Mouse (Mus musculus): ENCODE measurements around the gene Wdfy4. TPM values are rescaled to one million over a fixed set of nuclear protein-coding genes. Genes with fewer than 3 reads are reported as not detected.

Gene Wdfy4
- polyA plus RNA-seq, 1 experiment, result not detected

- Histone ChIP-seq H3K4me1 (ENCODE audit: control insufficient read depth, insufficient read depth, low read length) (peaks cover 11% of the 10 kb centered on the region), H3K4me3 (ENCODE audit: insufficient read depth, low read depth, low read length) (no peak overlapping the region), H3K27ac (ENCODE audit: insufficient read depth, low read depth, low read length) (no peak overlapping the region)
- TF ChIP-seq CTCF (IDR thresholded peaks at IDR 0.05; ENCODE audit: insufficient read depth, low read depth, low read length), result no peak
- no peak for TF ChIP-seq POLR2A (IDR thresholded peaks at IDR 0.05; ENCODE audit: insufficient read depth, low read depth, low read length)
- 82% methylated on average over 8 of the region's 8 CpGs for WGBS
Measured at GRCm38 (mm10) chr14:32958671-32959070, 226.6 kb downstream of the Wdfy4 start.

- WGBS, result 74% methylated on average over 8 of the region's 8 CpGs
- H3K4me1 ChIP-seq (ENCODE audit: control insufficient read depth, insufficient read depth, low read length), result peaks cover 12% of the 10 kb centered on the region
- H3K27ac ChIP-seq (ENCODE audit: insufficient read depth, low read depth, low read length), result no peak overlapping the region
- no peak overlapping the region for H3K4me3 ChIP-seq (ENCODE audit: insufficient read depth, low read depth, low read length)
- TF ChIP-seq CTCF (IDR thresholded peaks at IDR 0.05; ENCODE audit: insufficient read depth, low read depth, low read length) (no peak), POLR2A (IDR thresholded peaks at IDR 0.05; ENCODE audit: insufficient read depth, low read depth, low read length) (no peak)
Measured at GRCm38 (mm10) chr14:32956486-32956885, 228.8 kb downstream of the Wdfy4 start.

GRCm38 (mm10) chr14:32950312-32951301 lies 234.7 kb downstream of the Wdfy4 start:
- Histone ChIP-seq H3K4me1 (ENCODE audit: control insufficient read depth, insufficient read depth, low read length) (peaks cover 17% of the 10 kb centered on the region), H3K4me3 (ENCODE audit: insufficient read depth, low read depth, low read length) (no peak overlapping the region), H3K27ac (ENCODE audit: insufficient read depth, low read depth, low read length) (no peak overlapping the region)
- WGBS, result 47% methylated on average over 20 of the region's 20 CpGs
- no peak for TF ChIP-seq POLR2A (IDR thresholded peaks at IDR 0.05; ENCODE audit: insufficient read depth, low read depth, low read length)
- TF ChIP-seq CTCF (IDR thresholded peaks at IDR 0.05; ENCODE audit: insufficient read depth, low read depth, low read length), result no peak

- 90% methylated on average over 2 of the region's 2 CpGs for WGBS
- no peak for TF ChIP-seq POLR2A (IDR thresholded peaks at IDR 0.05; ENCODE audit: insufficient read depth, low read depth, low read length)
- no peak for TF ChIP-seq CTCF (IDR thresholded peaks at IDR 0.05; ENCODE audit: insufficient read depth, low read depth, low read length)
- Histone ChIP-seq H3K27ac (ENCODE audit: insufficient read depth, low read depth, low read length) (no peak overlapping the region), H3K4me1 (ENCODE audit: control insufficient read depth, insufficient read depth, low read length) (peaks cover 17% of the 10 kb centered on the region), H3K4me3 (ENCODE audit: insufficient read depth, low read depth, low read length) (no peak overlapping the region)
Measured at GRCm38 (mm10) chr14:32947512-32947911, 237.8 kb downstream of the Wdfy4 start.

GRCm38 (mm10) chr14:32939217-32939616 lies 246.1 kb downstream of the Wdfy4 start:
- WGBS, result 88% methylated on average over 5 of the region's 5 CpGs
- no peak for TF ChIP-seq CTCF (IDR thresholded peaks at IDR 0.05; ENCODE audit: insufficient read depth, low read depth, low read length)
- TF ChIP-seq POLR2A (IDR thresholded peaks at IDR 0.05; ENCODE audit: insufficient read depth, low read depth, low read length), result no peak

GRCm38 (mm10) chr14:32934064-32934463 lies 251.2 kb downstream of the Wdfy4 start:
- no peaks in the 10 kb centered on the region for H3K4me1 ChIP-seq (ENCODE audit: control insufficient read depth, insufficient read depth, low read length)
- no peak overlapping the region for H3K4me3 ChIP-seq (ENCODE audit: insufficient read depth, low read depth, low read length)
- 65% methylated on average over 6 of the region's 6 CpGs for WGBS
- TF ChIP-seq POLR2A (IDR thresholded peaks at IDR 0.05; ENCODE audit: insufficient read depth, low read depth, low read length) (no peak), CTCF (IDR thresholded peaks at IDR 0.05; ENCODE audit: insufficient read depth, low read depth, low read length) (no peak)
- no peak overlapping the region for H3K27ac ChIP-seq (ENCODE audit: insufficient read depth, low read depth, low read length)

More at GRCm38 (mm10) chr14:32939217-32939616, 246.1 kb downstream of the Wdfy4 start:
- Histone ChIP-seq H3K4me1 (ENCODE audit: control insufficient read depth, insufficient read depth, low read length) (no peaks in the 10 kb centered on the region), H3K4me3 (ENCODE audit: insufficient read depth, low read depth, low read length) (no peak overlapping the region), H3K27ac (ENCODE audit: insufficient read depth, low read depth, low read length) (no peak overlapping the region)

GRCm38 (mm10) chr14:32932220-32932619 lies 253.1 kb downstream of the Wdfy4 start:
- WGBS, result 59% methylated on average over 8 of the region's 8 CpGs
- H3K27ac ChIP-seq (ENCODE audit: insufficient read depth, low read depth, low read length), result no peak overlapping the region
- H3K4me3 ChIP-seq (ENCODE audit: insufficient read depth, low read depth, low read length), result no peak overlapping the region
- H3K4me1 ChIP-seq (ENCODE audit: control insufficient read depth, insufficient read depth, low read length), result no peaks in the 10 kb centered on the region
- TF ChIP-seq POLR2A (IDR thresholded peaks at IDR 0.05; ENCODE audit: insufficient read depth, low read depth, low read length) (no peak), CTCF (IDR thresholded peaks at IDR 0.05; ENCODE audit: insufficient read depth, low read depth, low read length) (no peak)

- Histone ChIP-seq H3K4me3 (ENCODE audit: insufficient read depth, low read depth, low read length) (no peak overlapping the region), H3K27ac (ENCODE audit: insufficient read depth, low read depth, low read length) (no peak overlapping the region), H3K4me1 (ENCODE audit: control insufficient read depth, insufficient read depth, low read length) (no peaks in the 10 kb centered on the region)
- no peak for TF ChIP-seq POLR2A (IDR thresholded peaks at IDR 0.05; ENCODE audit: insufficient read depth, low read depth, low read length)
- no peak for TF ChIP-seq CTCF (IDR thresholded peaks at IDR 0.05; ENCODE audit: insufficient read depth, low read depth, low read length)
- 81% methylated on average over 10 of the region's 10 CpGs for WGBS
Measured at GRCm38 (mm10) chr14:32931709-32932108, 253.6 kb downstream of the Wdfy4 start.

- H3K27ac ChIP-seq (ENCODE audit: insufficient read depth, low read depth, low read length), result no peak overlapping the region
Measured at GRCm38 (mm10) chr14:32923871-32924270, 261.4 kb downstream of the Wdfy4 start.

More at GRCm38 (mm10) chr14:32923871-32924270, 261.4 kb downstream of the Wdfy4 start:
- H3K4me3 ChIP-seq (ENCODE audit: insufficient read depth, low read depth, low read length), result no peak overlapping the region
- 73% methylated on average over 9 of the region's 9 CpGs for WGBS
- no peak for TF ChIP-seq CTCF (IDR thresholded peaks at IDR 0.05; ENCODE audit: insufficient read depth, low read depth, low read length)
- no peak for TF ChIP-seq POLR2A (IDR thresholded peaks at IDR 0.05; ENCODE audit: insufficient read depth, low read depth, low read length)
- peaks cover 8% of the 10 kb centered on the region for H3K4me1 ChIP-seq (ENCODE audit: control insufficient read depth, insufficient read depth, low read length)
